Mouse (Mus musculus): ENCODE measurements around the gene Gpr89. TPM values are rescaled to one million over a fixed set of nuclear protein-coding genes. Genes with fewer than 3 reads are reported as not detected.

Gpr89 gene
- polyA plus RNA-seq, 1 experiment = 23.5 TPM

DNA sequence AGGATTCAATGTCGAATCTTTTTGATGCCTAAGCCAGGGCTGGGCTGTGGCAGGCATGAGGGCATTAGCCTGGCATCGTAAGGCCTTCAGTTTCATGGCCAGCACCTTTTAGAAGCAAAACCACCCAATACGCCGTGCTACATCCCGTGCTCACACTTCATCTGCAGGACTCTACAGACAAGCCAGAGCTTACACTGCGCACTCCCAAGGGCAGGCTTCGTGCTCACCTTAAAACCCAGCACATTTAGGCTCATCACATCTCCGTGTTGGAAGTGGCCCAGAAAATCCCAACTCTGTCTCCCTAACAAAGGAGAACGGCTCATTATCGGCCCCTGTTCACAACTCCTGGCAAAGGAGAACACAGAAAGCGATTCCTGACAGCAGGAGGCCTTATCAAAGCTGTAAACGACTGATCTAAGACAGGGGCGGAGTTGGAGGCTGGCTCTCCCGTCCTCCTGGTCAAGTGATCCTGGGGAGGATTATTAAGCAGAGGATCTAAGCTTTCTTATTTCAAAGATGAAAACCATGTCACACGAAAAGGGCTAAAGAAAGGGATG lies 76.8 kb downstream of the Gpr89 start:
- H3K27ac ChIP-seq (ENCODE audit: insufficient read depth, low read depth, low read length) = peak overlapping the region; percentile 91
- peaks cover 24% of the 10 kb centered on the region; the same call in 1 of the 2 replicates for H3K4me1 ChIP-seq (ENCODE audit: control insufficient read depth, insufficient read depth, insufficient read length, low read length)
- peak overlapping the region; percentile 67 for H3K4me3 ChIP-seq (ENCODE audit: low read depth, low read length)
- TF ChIP-seq CTCF (IDR thresholded peaks at IDR 0.05; ENCODE audit: extremely low read depth, insufficient read length, insufficient replicate concordance, low read depth, low read length) (peak; percentile 13; the same call in 1 of the 2 replicates), POLR2A (IDR thresholded peaks at IDR 0.05; ENCODE audit: low read depth, low read length) (peak; percentile 39; the same call in 1 of the 2 replicates)
- 25% methylated on average over 15 of the region's 15 CpGs for WGBS
- H3K27me3 ChIP-seq (ENCODE audit: control insufficient read depth, insufficient read depth, low read length) = no peaks in the 10 kb centered on the region
- peaks cover 3% of the 10 kb centered on the region; the same call in 1 of the 2 replicates for H3K36me3 ChIP-seq (ENCODE audit: control insufficient read depth, insufficient read depth, low read length)

DNA sequence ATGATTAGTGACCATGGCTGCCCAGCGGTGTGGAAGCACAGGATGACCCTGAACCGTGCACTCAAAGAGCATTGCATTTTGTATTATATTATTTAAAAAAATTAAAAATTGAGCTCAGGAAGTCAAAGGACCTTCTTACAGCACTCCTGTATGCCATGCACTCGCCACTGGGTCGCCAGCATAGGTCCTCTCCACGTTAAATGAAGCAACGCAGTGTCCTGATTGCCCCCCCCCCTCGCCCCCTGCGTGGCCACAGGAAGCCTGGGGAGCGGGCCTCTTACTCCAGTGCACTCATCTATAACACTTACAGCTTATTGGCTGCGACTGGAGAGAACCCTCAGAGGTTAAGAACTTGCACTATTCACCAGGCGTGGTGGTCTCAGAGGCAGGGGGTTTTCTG lies 79.9 kb downstream of the Gpr89 start:
- 72% methylated on average over 11 of the region's 11 CpGs for WGBS
- H3K4me3 ChIP-seq (ENCODE audit: low read depth, low read length) = peak overlapping the region; percentile 42; the same call in 1 of the 2 replicates
- no peaks in the 10 kb centered on the region for H3K36me3 ChIP-seq (ENCODE audit: control insufficient read depth, insufficient read depth, low read length)
- H3K4me1 ChIP-seq (ENCODE audit: control insufficient read depth, insufficient read depth, insufficient read length, low read length) = peaks cover 30% of the 10 kb centered on the region
- H3K27ac ChIP-seq (ENCODE audit: insufficient read depth, low read depth, low read length) = no peak overlapping the region
- no peak for TF ChIP-seq POLR2A (IDR thresholded peaks at IDR 0.05; ENCODE audit: low read depth, low read length)
- no peaks in the 10 kb centered on the region for H3K27me3 ChIP-seq (ENCODE audit: control insufficient read depth, insufficient read depth, low read length)

DNA sequence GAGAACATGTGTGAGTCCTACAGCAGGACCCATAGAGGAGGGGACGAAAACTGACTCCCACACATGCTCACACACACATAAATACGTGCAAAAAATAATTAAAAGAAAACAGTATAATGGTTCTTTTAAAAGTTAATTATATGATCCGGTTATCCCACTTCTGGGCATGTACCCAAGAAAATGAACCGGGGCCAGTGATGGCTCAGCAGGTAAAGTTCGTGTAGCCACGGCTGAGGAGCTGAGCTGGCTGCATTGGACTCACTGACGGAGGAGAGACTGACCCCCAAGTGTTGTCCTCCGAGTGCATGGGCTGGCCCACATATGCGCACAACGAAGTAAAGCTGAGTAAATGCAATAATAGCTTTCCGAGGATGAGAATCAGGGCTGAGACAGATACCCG lies 80.5 kb downstream of the Gpr89 start:
- Histone ChIP-seq H3K4me3 (ENCODE audit: low read depth, low read length) (peak overlapping the region; percentile 42), H3K4me1 (ENCODE audit: control insufficient read depth, insufficient read depth, insufficient read length, low read length) (peaks cover 32% of the 10 kb centered on the region), H3K27me3 (ENCODE audit: control insufficient read depth, insufficient read depth, low read length) (no peaks in the 10 kb centered on the region), H3K27ac (ENCODE audit: insufficient read depth, low read depth, low read length) (peak overlapping the region; percentile 26; the same call in 1 of the 2 replicates), H3K36me3 (ENCODE audit: control insufficient read depth, insufficient read depth, low read length) (no peaks in the 10 kb centered on the region)
- WGBS = 71% methylated on average over 12 of the region's 12 CpGs
- TF ChIP-seq POLR2A (IDR thresholded peaks at IDR 0.05; ENCODE audit: low read depth, low read length) = no peak
- no peak for TF ChIP-seq CTCF (IDR thresholded peaks at IDR 0.05; ENCODE audit: extremely low read depth, insufficient read length, insufficient replicate concordance, low read depth, low read length)

DNA sequence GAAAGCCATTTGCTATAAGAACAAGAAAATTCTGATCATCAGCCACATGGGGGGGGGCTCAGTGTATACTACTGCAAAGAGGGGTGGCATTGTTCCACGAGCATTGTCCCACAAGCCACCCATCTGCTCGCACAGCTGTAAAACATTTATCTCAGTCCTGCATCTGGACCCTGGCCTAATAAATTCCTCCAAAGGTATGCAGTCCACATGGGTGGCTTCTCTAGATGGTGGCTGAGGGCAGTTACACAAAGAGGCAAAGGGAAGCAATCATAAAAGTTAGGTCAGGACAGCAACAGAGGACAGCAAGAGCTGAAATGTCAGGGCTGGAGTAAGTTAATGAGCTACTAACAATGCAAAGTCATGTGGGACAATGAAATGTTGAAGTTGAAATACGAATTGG lies 81.4 kb downstream of the Gpr89 start:
- Histone ChIP-seq H3K36me3 (ENCODE audit: control insufficient read depth, insufficient read depth, low read length) (no peaks in the 10 kb centered on the region), H3K4me1 (ENCODE audit: control insufficient read depth, insufficient read depth, insufficient read length, low read length) (peaks cover 27% of the 10 kb centered on the region), H3K27me3 (ENCODE audit: control insufficient read depth, insufficient read depth, low read length) (no peaks in the 10 kb centered on the region), H3K27ac (ENCODE audit: insufficient read depth, low read depth, low read length) (peak overlapping the region; percentile 78; the same call in 1 of the 2 replicates), H3K4me3 (ENCODE audit: low read depth, low read length) (peak overlapping the region; percentile 35)
- WGBS = 24% methylated on average over 3 of the region's 3 CpGs
- TF ChIP-seq CTCF (IDR thresholded peaks at IDR 0.05; ENCODE audit: extremely low read depth, insufficient read length, insufficient replicate concordance, low read depth, low read length) = no peak
- no peak for TF ChIP-seq POLR2A (IDR thresholded peaks at IDR 0.05; ENCODE audit: low read depth, low read length)

DNA sequence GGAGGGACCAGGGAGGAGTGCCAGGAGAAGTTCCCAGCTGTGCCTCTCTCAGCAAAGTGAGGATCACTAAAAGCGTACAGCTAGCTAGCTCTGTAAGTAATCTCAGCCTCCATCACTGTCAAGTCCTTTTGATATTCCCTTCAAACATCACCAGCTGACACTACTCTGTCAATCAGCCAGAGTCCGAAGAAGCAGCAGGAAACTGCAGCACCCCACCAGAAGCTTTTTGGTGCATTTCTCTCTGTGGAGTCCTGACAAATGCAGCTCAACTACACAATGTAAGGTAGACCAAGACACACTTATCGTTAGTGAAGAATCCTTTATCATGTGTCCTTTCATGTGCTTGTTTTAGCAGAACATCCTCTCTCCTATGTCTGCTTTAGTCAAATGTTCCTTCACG lies 83.6 kb downstream of the Gpr89 start:
- Histone ChIP-seq H3K4me3 (ENCODE audit: low read depth, low read length) (no peak overlapping the region), H3K4me1 (ENCODE audit: control insufficient read depth, insufficient read depth, insufficient read length, low read length) (peaks cover 25% of the 10 kb centered on the region), H3K27ac (ENCODE audit: insufficient read depth, low read depth, low read length) (no peak overlapping the region), H3K27me3 (ENCODE audit: control insufficient read depth, insufficient read depth, low read length) (no peaks in the 10 kb centered on the region), H3K36me3 (ENCODE audit: control insufficient read depth, insufficient read depth, low read length) (no peaks in the 10 kb centered on the region)
- TF ChIP-seq POLR2A (IDR thresholded peaks at IDR 0.05; ENCODE audit: low read depth, low read length) (no peak), CTCF (IDR thresholded peaks at IDR 0.05; ENCODE audit: extremely low read depth, insufficient read length, insufficient replicate concordance, low read depth, low read length) (no peak)
- 95% methylated on average over 4 of the region's 4 CpGs for WGBS

DNA sequence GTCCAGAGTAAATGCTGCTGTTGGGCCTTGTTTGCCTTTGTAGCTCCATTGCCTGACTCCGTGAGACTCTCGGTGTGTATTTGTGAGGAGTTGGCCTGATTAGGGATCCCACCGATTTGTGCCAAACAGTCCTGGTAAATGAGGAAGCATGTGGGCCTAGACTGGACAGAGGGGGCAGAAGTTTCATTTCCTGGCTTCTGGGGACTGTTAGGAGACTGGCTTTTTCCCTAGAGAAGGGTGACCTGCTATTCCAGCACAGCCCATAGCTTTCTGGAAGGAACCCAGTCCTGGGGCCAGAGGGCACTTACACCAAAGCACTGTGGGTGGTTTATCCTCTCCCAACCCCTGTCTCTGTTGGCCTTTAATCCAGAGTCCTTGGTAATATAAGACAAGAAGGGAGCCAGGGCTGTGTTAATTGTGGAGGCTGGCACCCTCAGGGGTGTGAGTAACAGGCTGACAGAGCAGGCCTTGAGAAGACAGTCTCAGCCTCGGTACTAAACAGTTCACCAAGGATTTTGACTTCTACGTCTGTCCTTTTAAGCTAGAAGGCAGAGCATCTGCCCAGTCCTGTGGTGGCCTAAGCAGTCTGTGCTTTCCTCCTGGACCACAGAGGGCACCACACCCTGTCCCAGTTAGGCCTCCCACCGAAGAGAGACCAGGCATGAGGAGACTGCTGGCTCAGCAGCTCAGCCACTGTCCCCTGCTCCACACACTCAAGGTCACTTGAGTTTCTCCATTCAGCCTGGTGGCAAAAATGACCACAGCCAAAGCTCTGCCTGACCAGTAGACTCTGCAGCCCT lies 84.8 kb downstream of the Gpr89 start:
- no peaks in the 10 kb centered on the region for H3K27me3 ChIP-seq (ENCODE audit: control insufficient read depth, insufficient read depth, low read length)
- H3K4me3 ChIP-seq (ENCODE audit: low read depth, low read length) = no peak overlapping the region
- H3K4me1 ChIP-seq (ENCODE audit: control insufficient read depth, insufficient read depth, insufficient read length, low read length) = peaks cover 25% of the 10 kb centered on the region
- 64% methylated on average over 6 of the region's 6 CpGs for WGBS
- H3K36me3 ChIP-seq (ENCODE audit: control insufficient read depth, insufficient read depth, low read length) = no peaks in the 10 kb centered on the region
- peak overlapping the region; percentile 79 for H3K27ac ChIP-seq (ENCODE audit: insufficient read depth, low read depth, low read length)
- TF ChIP-seq CTCF (IDR thresholded peaks at IDR 0.05; ENCODE audit: extremely low read depth, insufficient read length, insufficient replicate concordance, low read depth, low read length) = no peak
- no peak for TF ChIP-seq POLR2A (IDR thresholded peaks at IDR 0.05; ENCODE audit: low read depth, low read length)

Other genes with a start within 250 kb of the Gpr89 start
- gene Ankrd35, start 235.2 kb downstream of the Gpr89 start, polyA plus RNA-seq (2012; rRNA removed) = 0.74 and 1.8 TPM in 2 replicates
- gene Pias3, start 209.0 kb downstream of the Gpr89 start, polyA plus RNA-seq (2012; rRNA removed) = 10.1 and 17.9 TPM in 2 replicates
- gene Nudt17, start 196.8 kb downstream of the Gpr89 start, polyA plus RNA-seq (2012; rRNA removed) = 0.70 and 1.2 TPM in 2 replicates
- gene Polr3c, start 177.7 kb downstream of the Gpr89 start, polyA plus RNA-seq (2012; rRNA removed) = 20.0 and 47.6 TPM in 2 replicates
- gene Rnf115, start 177.7 kb downstream of the Gpr89 start, polyA plus RNA-seq (2012; rRNA removed) = 7.5 and 17.7 TPM in 2 replicates
- gene Pdzk1, start 76.1 kb downstream of the Gpr89 start, polyA plus RNA-seq (2012; rRNA removed) = 11.4 and 58.3 TPM in 2 replicates
- 2.4 and 3.4 TPM in 2 replicates for gene Cd160, start 76.0 kb downstream of the Gpr89 start, polyA plus RNA-seq (2012; rRNA removed)
- gene Gja5, start 653 bp downstream of the Gpr89 start, polyA plus RNA-seq (2012; rRNA removed) = 0.53 and 0.62 TPM in 2 replicates
- gene Gja8, start 20.7 kb upstream of the Gpr89 start, polyA plus RNA-seq (2012; rRNA removed) = not detected in 2 replicates